Mouse (Mus musculus): ENCODE results near the gene Thpo.

The Thpo gene

DNA sequence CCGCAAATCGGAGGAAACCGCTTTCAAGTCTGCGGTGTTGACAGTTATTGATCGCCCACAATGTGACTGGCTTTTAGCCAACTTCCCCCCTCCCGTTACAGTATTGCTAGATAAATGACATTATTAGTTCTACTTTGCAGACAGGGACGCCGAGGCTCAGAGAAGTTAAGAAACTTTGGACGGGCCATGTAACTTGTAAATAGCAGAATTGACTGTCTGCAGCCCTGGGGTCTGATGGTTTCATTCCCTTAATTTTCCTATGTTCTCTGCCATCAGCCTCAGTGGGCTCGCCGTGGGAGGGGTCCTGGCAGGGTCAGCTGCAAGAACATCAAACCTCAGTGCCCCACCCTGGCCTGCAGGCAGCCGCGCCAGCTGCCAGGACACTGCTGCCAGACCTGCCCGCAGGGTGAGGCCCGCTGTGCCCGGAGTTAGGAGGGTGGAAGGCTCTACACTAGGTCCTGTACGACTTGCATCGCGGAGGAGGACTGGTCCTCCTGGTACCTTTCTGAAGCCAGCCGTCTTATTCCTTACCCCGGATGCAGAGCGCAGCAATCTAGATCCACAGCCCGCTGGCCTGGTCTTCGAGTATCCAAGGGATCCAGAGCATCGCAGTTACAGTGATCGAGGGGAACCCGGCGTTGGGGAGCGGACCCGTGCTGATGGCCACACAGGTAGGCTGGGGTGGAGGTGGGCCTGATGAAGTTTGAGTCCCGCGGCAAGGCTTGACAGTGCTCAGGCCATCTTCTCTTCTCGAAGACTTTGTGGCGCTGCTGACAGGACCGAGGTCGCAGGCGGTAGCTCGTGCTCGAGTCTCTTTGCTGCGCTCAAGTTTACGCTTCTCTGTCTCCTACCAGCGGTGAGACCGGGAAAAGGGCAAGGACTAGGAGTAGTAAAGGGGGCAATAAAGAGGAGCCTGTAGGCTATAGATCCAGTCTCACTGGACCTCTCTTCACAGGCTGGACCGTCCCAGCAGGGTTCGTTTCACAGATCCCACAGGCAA is at the start of gene Thpo:
Gene Thpo (minus strand): TSS at position 781 of the 1,000 bp plus-strand sequence.
- DNase-seq (ENCODE audit: low read depth in 2 of 2, low spot score in 2 of 2), result no peak

DNA sequence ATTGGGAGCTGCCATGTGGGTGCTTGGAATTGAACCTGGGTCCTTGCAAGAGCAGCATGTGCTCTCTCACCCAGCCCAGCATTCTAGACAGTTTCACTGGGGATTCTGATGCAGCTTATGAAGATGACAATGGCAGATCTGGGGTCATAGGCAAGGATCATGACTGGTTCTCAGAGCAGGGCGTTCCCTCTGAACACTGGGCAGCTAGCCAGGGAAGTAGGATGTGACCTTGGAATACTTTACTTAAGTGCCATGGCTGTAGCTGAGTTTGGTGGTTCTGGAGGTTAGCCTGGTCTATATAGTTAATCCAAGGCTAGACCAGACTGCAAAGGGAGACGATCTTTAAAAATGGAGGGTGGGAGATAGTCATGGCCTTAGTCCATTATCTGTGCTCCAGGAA is 49.6 kb upstream of the Thpo start:
- DNase-seq (ENCODE audit: low read depth in 2 of 2, low spot score in 2 of 2), result no peak

DNA sequence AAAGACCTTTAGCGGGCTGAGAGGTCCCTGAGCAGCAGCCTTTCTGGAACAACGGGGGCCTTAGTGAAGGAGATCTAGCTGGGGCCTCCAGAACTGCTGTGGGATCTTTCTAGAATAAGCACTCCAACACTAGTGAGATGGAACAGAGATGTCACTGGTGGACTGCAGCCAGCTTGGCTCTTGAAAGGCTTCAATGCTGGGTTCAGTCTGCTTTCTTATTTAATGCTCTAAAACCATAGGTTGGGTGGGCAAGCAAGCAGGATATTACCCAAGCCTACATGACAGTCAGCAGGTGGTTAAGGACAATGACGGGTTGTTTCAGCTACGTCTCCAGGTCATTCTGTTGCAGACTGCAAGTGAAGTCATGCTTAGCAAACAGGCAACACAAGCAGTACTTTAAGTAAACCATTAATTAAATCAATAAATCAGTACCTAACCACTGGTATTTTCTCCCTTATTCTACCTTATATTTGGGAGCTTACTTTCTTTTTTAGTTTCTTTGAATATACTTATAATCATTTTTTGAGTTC is 46.9 kb upstream of the Thpo start:
- DNase-seq (ENCODE audit: low read depth in 2 of 2, low spot score in 2 of 2), result no peak

- no peak for DNase-seq (ENCODE audit: low read depth in 2 of 2, low spot score in 2 of 2)
These were observed 45.5 kb upstream of the Thpo start for GRCm38 (mm10) chr16:20779846-20780245.

DNA sequence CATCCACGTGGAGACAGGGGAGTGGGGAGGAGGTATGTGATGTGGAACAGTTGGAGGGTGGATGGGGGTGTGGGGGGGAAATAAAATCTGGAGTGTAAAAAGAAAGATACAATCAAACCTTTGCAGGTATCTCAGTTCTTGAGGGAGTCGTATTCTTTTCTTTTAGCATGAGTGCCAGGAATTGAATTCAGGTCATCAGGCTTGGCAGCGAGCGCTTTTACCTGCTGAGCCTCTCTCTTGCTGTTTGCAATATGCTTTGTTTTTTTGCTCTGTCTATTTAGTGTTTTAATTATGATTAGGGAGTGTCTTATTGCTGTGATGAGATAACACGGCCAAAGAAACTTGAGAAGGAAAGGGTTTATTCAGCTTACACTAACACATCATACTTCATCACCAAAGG is 40.7 kb upstream of the Thpo start:
- DNase-seq (ENCODE audit: low read depth in 2 of 2, low spot score in 2 of 2), result no peak

GRCm38 (mm10) chr16:20765244-20765643 is 30.9 kb upstream of the Thpo start:
- peak; percentile 37 to 46 for DNase-seq (ENCODE audit: low read depth in 2 of 2, low spot score in 2 of 2)

GRCm38 (mm10) chr16:20761681-20762080 is 27.4 kb upstream of the Thpo start:
- DNase-seq (ENCODE audit: low read depth in 2 of 2, low spot score in 2 of 2), result peak in 1 of 2 experiments; percentile 17

DNA sequence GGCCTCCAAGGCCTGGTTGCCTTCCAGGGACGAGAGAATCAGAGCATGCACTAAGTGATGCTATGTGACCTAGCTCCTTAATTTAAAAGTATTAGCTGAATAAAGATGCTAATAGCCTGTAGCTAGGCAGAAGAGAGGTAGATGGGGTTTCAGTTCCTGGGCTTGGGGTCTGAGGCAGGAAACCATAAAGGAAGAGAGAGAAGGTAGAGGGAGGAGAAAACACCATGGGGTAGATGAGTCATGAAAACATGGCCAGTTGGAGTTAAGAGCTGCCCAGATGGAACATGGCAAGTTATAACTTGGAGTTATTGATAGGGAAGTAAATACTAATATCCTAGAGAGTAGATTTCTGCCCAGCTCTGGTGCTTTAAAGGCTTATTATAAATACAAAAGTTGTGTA is 23.1 kb upstream of the Thpo start:
- no peak for DNase-seq (ENCODE audit: low read depth in 2 of 2, low spot score in 2 of 2)

DNA sequence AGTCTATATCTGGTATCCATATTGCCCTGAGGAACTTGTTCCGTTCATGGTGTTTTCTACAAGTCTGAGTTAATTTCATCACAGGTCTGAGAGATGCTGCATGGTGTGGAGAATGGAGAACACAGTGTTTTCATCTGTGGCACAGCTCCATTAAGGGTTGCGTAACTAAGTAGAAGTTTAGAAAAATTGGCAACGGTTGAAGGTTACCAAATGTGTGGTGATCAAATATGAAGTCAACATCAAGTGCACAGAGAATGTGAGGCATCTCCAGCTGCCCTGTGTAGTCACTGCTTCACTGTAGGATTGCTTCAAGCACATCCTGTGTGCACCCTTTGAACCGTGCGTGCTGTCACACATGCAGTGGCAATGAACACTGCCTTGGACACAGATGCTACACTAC is 21.7 kb upstream of the Thpo start:
- DNase-seq (ENCODE audit: low read depth in 2 of 2, low spot score in 2 of 2), result no peak

GRCm38 (mm10) chr16:20750518-20750917 is 16.2 kb upstream of the Thpo start:
- no peak for DNase-seq (ENCODE audit: low read depth in 2 of 2, low spot score in 2 of 2)

GRCm38 (mm10) chr16:20746641-20747040 is 12.3 kb upstream of the Thpo start:
- DNase-seq (ENCODE audit: low read depth in 2 of 2, low spot score in 2 of 2), result no peak

DNA sequence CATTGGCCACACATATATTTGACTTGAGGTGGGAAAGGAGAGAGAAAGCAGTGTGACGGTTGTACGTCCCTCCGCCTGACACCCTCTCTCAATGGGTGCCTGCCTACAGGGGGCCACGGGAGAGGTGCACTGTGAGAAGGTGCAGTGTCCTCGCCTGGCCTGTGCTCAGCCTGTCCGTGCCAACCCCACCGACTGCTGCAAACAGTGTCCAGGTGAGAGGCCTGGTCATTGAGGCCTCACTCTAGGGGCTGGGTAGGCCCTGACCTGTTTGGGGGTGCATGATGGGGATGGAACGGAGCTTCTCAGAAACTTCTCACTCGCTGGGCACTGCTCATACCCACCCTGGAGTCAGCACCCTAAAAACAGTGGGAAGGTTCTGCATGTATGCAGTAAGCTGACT is 5.5 kb upstream of the Thpo start:
- no peak for DNase-seq (ENCODE audit: low read depth in 2 of 2, low spot score in 2 of 2)

DNA sequence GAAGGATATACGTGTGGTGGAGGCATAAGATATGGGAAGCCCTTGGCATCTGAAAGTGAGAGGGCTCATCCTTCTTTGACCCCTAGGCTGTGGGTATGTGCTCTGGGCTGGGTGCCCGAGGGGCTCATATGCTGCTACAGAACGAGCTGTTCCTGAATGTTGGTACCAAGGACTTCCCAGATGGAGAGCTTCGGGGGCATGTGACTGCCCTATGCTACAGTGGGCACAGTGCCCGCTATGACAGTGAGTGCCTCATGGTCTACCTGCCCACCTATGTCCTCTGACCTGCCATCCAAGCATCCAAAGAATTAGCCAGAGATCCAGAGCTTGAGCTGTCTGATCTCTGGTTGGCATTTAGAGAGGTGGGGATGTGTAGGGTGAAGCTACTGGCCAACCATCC is 2.5 kb upstream of the Thpo start:
- DNase-seq (ENCODE audit: low read depth in 2 of 2, low spot score in 2 of 2), result no peak

GRCm38 (mm10) chr16:20736168-20736567 is 1.9 kb upstream of the Thpo start:
- no peak for DNase-seq (ENCODE audit: low read depth in 2 of 2, low spot score in 2 of 2)

DNA sequence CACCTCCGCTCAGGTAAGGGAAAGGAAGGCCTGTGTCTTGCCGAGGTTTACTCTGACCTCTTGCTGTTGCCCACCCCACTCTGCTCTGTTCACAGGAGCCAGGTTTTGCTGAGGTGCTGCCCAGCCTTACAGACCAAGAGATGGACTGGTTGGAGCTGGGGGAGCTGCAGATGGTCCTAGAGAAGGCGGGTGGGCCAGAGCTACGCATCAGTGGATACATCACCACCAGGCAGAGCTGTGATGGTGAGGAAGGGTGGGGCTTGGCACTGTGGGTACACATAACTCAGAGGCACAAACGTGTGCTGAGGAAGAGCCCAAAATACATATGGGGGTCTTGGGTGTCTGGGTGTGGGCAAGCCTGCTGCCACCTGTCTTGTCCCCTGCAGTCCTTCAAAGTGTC is 1.3 kb upstream of the Thpo start:
- DNase-seq (ENCODE audit: low read depth in 2 of 2, low spot score in 2 of 2), result no peak

DNA sequence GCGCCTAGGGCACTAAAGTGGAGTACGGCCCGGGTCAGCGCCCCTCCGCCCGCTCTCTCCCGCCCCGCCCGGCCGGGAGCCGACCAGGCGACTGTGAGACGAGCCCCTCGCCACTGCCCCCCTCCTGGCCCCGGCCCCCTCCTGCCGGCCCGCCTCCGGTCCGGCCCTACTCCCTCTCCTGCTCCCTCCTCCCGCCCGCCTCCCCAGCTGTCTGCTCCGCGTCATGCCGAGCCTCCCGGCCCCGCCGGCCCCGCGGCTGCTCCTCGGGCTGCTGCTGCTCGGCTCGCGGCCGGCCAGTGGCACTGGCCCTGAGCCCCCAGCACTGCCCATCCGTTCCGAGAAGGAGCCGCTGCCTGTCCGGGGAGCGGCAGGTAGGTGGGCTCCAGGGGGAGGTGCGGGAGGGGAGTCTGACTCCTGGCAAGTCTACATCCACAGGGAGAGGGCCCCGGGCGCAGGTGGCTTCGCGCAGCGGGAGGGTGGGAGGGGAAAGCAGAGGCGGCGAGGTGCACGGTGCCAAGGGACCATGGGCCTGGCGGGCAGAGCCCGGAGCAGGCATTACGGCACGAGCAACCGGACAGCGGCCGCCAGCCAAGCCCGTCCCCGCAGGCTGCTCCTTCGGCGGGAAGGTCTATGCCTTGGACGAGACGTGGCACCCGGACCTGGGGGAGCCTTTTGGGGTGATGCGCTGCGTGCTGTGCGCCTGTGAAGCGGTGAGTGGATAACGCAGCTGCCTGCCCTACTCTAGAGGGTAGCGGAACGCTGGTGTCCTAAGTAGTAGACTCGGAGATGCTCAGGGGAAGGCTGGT is 1.2 kb downstream of the Thpo start, which contains the start of gene Chrd:
Gene Chrd (plus strand): TSS at position 203 of the 806 bp plus-strand sequence.
- no peak for DNase-seq (ENCODE audit: low read depth in 2 of 2, low spot score in 2 of 2)

GRCm38 (mm10) chr16:20732251-20732924 is 1.9 kb downstream of the Thpo start:
- no peak for DNase-seq (ENCODE audit: low read depth in 2 of 2, low spot score in 2 of 2)

GRCm38 (mm10) chr16:20731688-20732087 is 2.6 kb downstream of the Thpo start:
- no peak for DNase-seq (ENCODE audit: low read depth in 2 of 2, low spot score in 2 of 2)

DNA sequence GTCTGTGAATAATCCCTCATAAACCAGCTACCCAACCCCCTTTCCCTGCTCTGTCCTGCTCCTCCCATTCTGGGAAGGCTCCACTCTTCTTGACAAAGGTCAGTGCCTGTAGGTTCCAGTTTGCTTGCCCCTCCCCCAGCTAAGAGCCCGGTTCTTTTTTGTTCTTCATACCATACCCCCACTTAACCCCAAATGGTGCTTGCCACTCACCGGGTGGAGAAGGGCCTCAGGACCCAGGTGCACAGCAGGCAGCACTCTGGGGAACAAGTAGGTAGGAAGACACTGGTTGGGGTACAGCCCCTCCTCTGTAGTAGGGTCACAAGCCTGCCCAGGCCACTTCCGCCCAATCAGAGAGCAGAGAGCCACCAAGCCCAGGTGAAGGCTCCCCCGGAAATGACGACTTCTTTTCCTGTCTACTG is 4.0 kb downstream of the Thpo start:
- DNase-seq (ENCODE audit: low read depth in 2 of 2, low spot score in 2 of 2), result no peak

GRCm38 (mm10) chr16:20726384-20726783 is 7.9 kb downstream of the Thpo start:
- no peak for DNase-seq (ENCODE audit: low read depth in 2 of 2, low spot score in 2 of 2)

GRCm38 (mm10) chr16:20725750-20726149 is 8.6 kb downstream of the Thpo start:
- no peak for DNase-seq (ENCODE audit: low read depth in 2 of 2, low spot score in 2 of 2)

Measured in CD8-positive naive resting alpha-beta T cell, adult 2 months (primary cell).